Mouse (Mus musculus): Measurements from ENCODE around the gene Krt88. TPM values are rescaled to one million over a fixed set of nuclear protein-coding genes. Genes with fewer than 3 reads are reported as not detected.

The Krt88 gene
- polyA plus RNA-seq (2012; rRNA removed), result not detected in 2 replicates

- no peak for DNase-seq (ENCODE audit: extremely low spot score in 1 of 2, low spot score in 1 of 2)
Observed at GRCm38 (mm10) chr15:101447444-101447843, at the start of gene Krt88. Gene Krt88, plus strand, starts transcription at chr15:101447744.

- no peak for DNase-seq (ENCODE audit: extremely low spot score in 1 of 2, low spot score in 1 of 2)
Observed at GRCm38 (mm10) chr15:101398269-101398668, 49.3 kb upstream of the Krt88 start.

- no peak for DNase-seq (ENCODE audit: extremely low spot score in 1 of 2, low spot score in 1 of 2)
Observed at GRCm38 (mm10) chr15:101410775-101411174, 36.8 kb upstream of the Krt88 start, which contains the start of gene Krt7. Gene Krt7, plus strand, starts transcription at chr15:101411043.

- no peak for DNase-seq (ENCODE audit: extremely low spot score in 1 of 2, low spot score in 1 of 2)
Observed at GRCm38 (mm10) chr15:101412188-101412587, 35.4 kb upstream of the Krt88 start.

- DNase-seq (ENCODE audit: extremely low spot score in 1 of 2, low spot score in 1 of 2), result peak in 1 of 2 experiments; percentile 15
Observed at GRCm38 (mm10) chr15:101413916-101414635, 33.5 kb upstream of the Krt88 start.

- no peak for DNase-seq (ENCODE audit: extremely low spot score in 1 of 2, low spot score in 1 of 2)
Observed at GRCm38 (mm10) chr15:101414807-101415565, 32.6 kb upstream of the Krt88 start.

GRCm38 (mm10) chr15:101418950-101419349 lies 28.6 kb upstream of the Krt88 start:
- peak in 1 of 2 experiments; percentile 7 for DNase-seq (ENCODE audit: extremely low spot score in 1 of 2, low spot score in 1 of 2)

- peak in 1 of 2 experiments; percentile 15 for DNase-seq (ENCODE audit: extremely low spot score in 1 of 2, low spot score in 1 of 2)
Observed at GRCm38 (mm10) chr15:101420903-101421302, 26.6 kb upstream of the Krt88 start.

- no peak for DNase-seq (ENCODE audit: extremely low spot score in 1 of 2, low spot score in 1 of 2)
Observed at GRCm38 (mm10) chr15:101424914-101425313, 22.6 kb upstream of the Krt88 start.

GRCm38 (mm10) chr15:101436611-101437010 lies 10.9 kb upstream of the Krt88 start:
- no peak for DNase-seq (ENCODE audit: extremely low spot score in 1 of 2, low spot score in 1 of 2)

- no peak for DNase-seq (ENCODE audit: extremely low spot score in 1 of 2, low spot score in 1 of 2)
Observed at GRCm38 (mm10) chr15:101438555-101438954, 9.0 kb upstream of the Krt88 start, which contains the start of gene Krt87. Gene Krt87, minus strand, starts transcription at chr15:101438804.

GRCm38 (mm10) chr15:101440837-101441236 lies 6.7 kb upstream of the Krt88 start:
- DNase-seq (ENCODE audit: extremely low spot score in 1 of 2, low spot score in 1 of 2), result peak in 1 of 2 experiments; percentile 43

- DNase-seq (ENCODE audit: extremely low spot score in 1 of 2, low spot score in 1 of 2), result no peak
Observed at GRCm38 (mm10) chr15:101446572-101446971, 972 bp upstream of the Krt88 start.

GRCm38 (mm10) chr15:101453093-101453736 lies 5.7 kb downstream of the Krt88 start:
- DNase-seq (ENCODE audit: extremely low spot score in 1 of 2, low spot score in 1 of 2), result peak; percentile 55 to 90

- no peak for DNase-seq (ENCODE audit: extremely low spot score in 1 of 2, low spot score in 1 of 2)
Observed at GRCm38 (mm10) chr15:101454774-101455173, 7.2 kb downstream of the Krt88 start.

GRCm38 (mm10) chr15:101455292-101455691 lies 7.7 kb downstream of the Krt88 start:
- no peak for DNase-seq (ENCODE audit: extremely low spot score in 1 of 2, low spot score in 1 of 2)

GRCm38 (mm10) chr15:101455891-101456290 lies 8.3 kb downstream of the Krt88 start:
- DNase-seq (ENCODE audit: extremely low spot score in 1 of 2, low spot score in 1 of 2), result no peak

- DNase-seq (ENCODE audit: extremely low spot score in 1 of 2, low spot score in 1 of 2), result no peak
Observed at GRCm38 (mm10) chr15:101458361-101458930, 10.9 kb downstream of the Krt88 start.

- no peak for DNase-seq (ENCODE audit: extremely low spot score in 1 of 2, low spot score in 1 of 2)
Observed at GRCm38 (mm10) chr15:101459283-101459682, 11.7 kb downstream of the Krt88 start.

- no peak for DNase-seq (ENCODE audit: extremely low spot score in 1 of 2, low spot score in 1 of 2)
Observed at GRCm38 (mm10) chr15:101463651-101464050, 16.1 kb downstream of the Krt88 start, which contains the start of gene Krt81. Gene Krt81, minus strand, starts transcription at chr15:101463751.

GRCm38 (mm10) chr15:101469093-101469492 lies 21.5 kb downstream of the Krt88 start:
- no peak for DNase-seq (ENCODE audit: extremely low spot score in 1 of 2, low spot score in 1 of 2)
